Mouse (Mus musculus) ES-Bruce4 (cell line): ENCODE data around the gene 5330417H12Rik.

Experiments used
- CTCF ChIP-seq: IDR thresholded peaks from one replicate; pipeline ENCODE4 v1.8.1; 2011; ENCODE audit warnings: low read depth, low read length
- EP300 ChIP-seq: IDR thresholded peaks from 2 replicates; pipeline ENCODE4 v1.6.1; 2011; ENCODE audit warnings: low read depth, low read length; ENCODE audit not compliant: insufficient read depth
- POLR2A ChIP-seq: IDR thresholded peaks from one replicate; pipeline ENCODE4 v1.8.1; 2011; ENCODE audit warnings: low read length; ENCODE audit not compliant: insufficient read depth

- no peak for TF ChIP-seq CTCF
- TF ChIP-seq EP300, result no peak
- no peak for TF ChIP-seq POLR2A
Observed at GRCm38 (mm10) chr7:107661843-107662281, 36.9 kb upstream of the 5330417H12Rik start.
